In the genomic region with DNA sequence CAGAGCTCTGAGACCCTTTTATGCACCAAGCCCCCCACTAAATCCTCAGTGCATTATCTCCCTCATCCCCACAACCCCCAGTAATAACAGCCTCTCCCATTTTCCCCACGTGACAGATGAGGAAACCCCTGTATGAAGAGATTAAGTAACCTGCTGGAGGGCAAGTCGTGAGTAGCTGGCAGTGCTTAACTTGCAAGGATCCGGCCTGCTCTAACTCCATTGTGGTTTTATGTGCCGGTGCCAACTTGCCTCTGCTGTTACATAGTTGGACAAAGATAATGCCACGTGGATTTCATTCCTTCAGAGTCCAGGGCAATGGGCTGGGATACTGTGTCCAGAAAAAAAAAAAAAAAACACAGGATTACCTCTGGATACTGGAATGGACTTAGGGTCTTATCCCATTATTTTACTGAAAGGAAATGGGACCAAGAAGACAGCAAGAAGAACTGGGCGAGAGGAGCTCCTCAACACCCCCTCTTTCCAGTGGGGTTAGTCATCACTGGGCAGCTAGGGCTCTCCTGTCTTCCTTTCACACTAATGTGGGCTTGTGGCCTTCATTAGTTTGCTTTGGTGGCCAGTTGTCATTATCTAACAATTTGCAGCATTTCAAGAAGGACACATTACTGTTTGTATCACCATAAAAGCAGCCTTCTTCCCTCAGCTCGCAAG, we compare ENCODE assay signal across 12 mouse cellular contexts. TPM values are rescaled to one million over a fixed set of nuclear protein-coding genes. Genes with fewer than 3 reads are reported as not detected.
DNase-seq lines count a peak whose midpoint lies in the region; ATAC-seq and TF ChIP-seq lines count a peak whose summit lies in the region.
"Had no signal": no experiment of that assay in that cellular context is flagged by ENCODE, and none has a peak within 500 bp of the region (broad histone marks: within the 10 kb centered on the region; RNA-seq: fewer than 3 reads in every experiment).

No protein-coding gene starts in this region.

- H3K4me3 ChIP-seq in liver, embryonic 16.5 days (ENCODE audit: low read depth, low read length) = no peak overlapping the region
- no peak overlapping the region for H3K4me3 ChIP-seq in liver, embryonic 11.5 days (ENCODE audit: low read depth, low read length)
- no peak overlapping the region for H3K4me3 ChIP-seq in stomach, embryonic 15.5 days (replicated peaks)
- no peak overlapping the region for H3K4me3 ChIP-seq in intestine, postnatal 0 days (ENCODE audit: low read depth, low read length)

- peak; percentile 89 for DNase-seq in heart, adult 11 months
- no peak for DNase-seq in heart, postnatal 14 days
- DNase-seq in liver, embryonic 11.5 days (ENCODE audit: low spot score) = no peak
- DNase-seq in B cell, adult 2 months = no peak
- DNase-seq: layer of hippocampus, postnatal 36 days; retina, postnatal 1 day had no signal

- peak overlapping the region; percentile 22; the same call in 1 of the 2 replicates for H3K27ac ChIP-seq in liver, embryonic 16.5 days (ENCODE audit: low read length)
- no peak overlapping the region for H3K27ac ChIP-seq in liver, embryonic 11.5 days (ENCODE audit: low read depth, low read length)
- peak overlapping the region; percentile 63; the same call in 1 of the 2 replicates for H3K27ac ChIP-seq in stomach, embryonic 15.5 days
- no peak overlapping the region for H3K27ac ChIP-seq in intestine, postnatal 0 days (ENCODE audit: low read depth, low read length)

- H3K9ac ChIP-seq in liver, embryonic 16.5 days (ENCODE audit: low read depth, low read length) = no peak overlapping the region
- H3K9ac ChIP-seq in liver, embryonic 11.5 days (ENCODE audit: low read depth, low read length) = no peak overlapping the region
- no peak overlapping the region for H3K9ac ChIP-seq in stomach, embryonic 15.5 days
- H3K9ac ChIP-seq in intestine, postnatal 0 days (ENCODE audit: low read depth, low read length) = no peak overlapping the region

- peaks cover 6% of the 10 kb centered on the region for H3K4me1 ChIP-seq in liver, embryonic 16.5 days (ENCODE audit: control insufficient read depth, low read depth, low read length)
- H3K4me1 ChIP-seq in liver, embryonic 11.5 days (replicated peaks; ENCODE audit: control insufficient read depth, insufficient read depth, low read length) = no peaks in the 10 kb centered on the region; the same call in 1 of the 2 replicates
- H3K4me1 ChIP-seq in stomach, embryonic 15.5 days = no peaks in the 10 kb centered on the region
- H3K4me1 ChIP-seq in intestine, postnatal 0 days (replicated peaks; ENCODE audit: control insufficient read depth, insufficient read depth, low read length) = peaks cover 11% of the 10 kb centered on the region; the same call in 1 of the 2 replicates

- intact Hi-C loops in heart, postnatal 14 days (cut with DNase I) = no loop called here

- no peaks in the 10 kb centered on the region for H3K27me3 ChIP-seq in liver, embryonic 16.5 days (ENCODE audit: control insufficient read depth, insufficient read depth, low read depth, low read length)
- H3K27me3 ChIP-seq in liver, embryonic 11.5 days (replicated peaks; ENCODE audit: control insufficient read depth, insufficient read depth, low read length) = no peaks in the 10 kb centered on the region
- no peaks in the 10 kb centered on the region for H3K27me3 ChIP-seq in stomach, embryonic 15.5 days (replicated peaks)
- H3K27me3 ChIP-seq in intestine, postnatal 0 days (replicated peaks; ENCODE audit: control insufficient read depth, insufficient read depth, low read length) = no peaks in the 10 kb centered on the region

- no peaks in the 10 kb centered on the region for H3K9me3 ChIP-seq in liver, embryonic 16.5 days (replicated peaks; ENCODE audit: control insufficient read depth, low read length)
- no peaks in the 10 kb centered on the region for H3K9me3 ChIP-seq in liver, embryonic 11.5 days (ENCODE audit: control insufficient read depth, low read length)
- no peaks in the 10 kb centered on the region for H3K9me3 ChIP-seq in stomach, embryonic 15.5 days
- H3K9me3 ChIP-seq in intestine, postnatal 0 days (ENCODE audit: control insufficient read depth) = no peaks in the 10 kb centered on the region

- no peak for TF ChIP-seq CTCF in intestine, postnatal 0 days (IDR thresholded peaks at IDR 0.05; ENCODE audit: low read depth)

- no peak for ATAC-seq in liver, embryonic 16.5 days (ENCODE audit: low read depth)
- ATAC-seq in liver, embryonic 11.5 days (replicated peaks; ENCODE audit: low FRiP score) = no peak
- ATAC-seq in granulocyte monocyte progenitor cell, adult 5-6 weeks (replicated peaks; ENCODE audit: poor library complexity, severe bottlenecking) = peak; percentile 70
- no peak for ATAC-seq in stomach, embryonic 15.5 days (ENCODE audit: insufficient read depth, low FRiP score, low read depth)
- no peak for ATAC-seq in intestine, postnatal 0 days
- ATAC-seq: forebrain, embryonic 14.5 days; intestine, embryonic 16.5 days had no signal

- no peak overlapping the region for H3K4me2 ChIP-seq in liver, embryonic 16.5 days (ENCODE audit: low read depth, low read length)
- H3K4me2 ChIP-seq in liver, embryonic 11.5 days = no peak overlapping the region
- H3K4me2 ChIP-seq in stomach, embryonic 15.5 days = no peak overlapping the region
- H3K4me2 ChIP-seq in intestine, postnatal 0 days (replicated peaks; ENCODE audit: low read depth) = no peak overlapping the region

- WGBS in liver, embryonic 16.5 days (ENCODE audit: insufficient replicate concordance) = 20% methylated on average over 7 of the region's 7 CpGs
- WGBS in liver, embryonic 11.5 days = 50% methylated on average over 7 of the region's 7 CpGs
- WGBS in stomach, embryonic 15.5 days = 53% methylated on average over 7 of the region's 7 CpGs
- 61% methylated on average over 7 of the region's 7 CpGs for WGBS in intestine, postnatal 0 days

- H3K36me3 ChIP-seq in liver, embryonic 16.5 days (ENCODE audit: control insufficient read depth, insufficient read depth) = no peaks in the 10 kb centered on the region
- no peaks in the 10 kb centered on the region for H3K36me3 ChIP-seq in liver, embryonic 11.5 days (ENCODE audit: control insufficient read depth, insufficient read depth, low read length)
- H3K36me3 ChIP-seq in stomach, embryonic 15.5 days = no peaks in the 10 kb centered on the region
- H3K36me3 ChIP-seq in intestine, postnatal 0 days (ENCODE audit: control insufficient read depth, insufficient read depth) = no peaks in the 10 kb centered on the region

RNA-seq across cellular contexts. Expression of gene Fzd5, which starts 18.6 kb away (rescaled TPM):
- total RNA-seq in heart, postnatal 14 days (2021) = 1 to 10 TPM; 4.7 to 4.9 TPM
- 1.9 and 2.2 TPM in 2 replicates for polyA plus RNA-seq in liver, embryonic 16.5 days (2015; fragmentation: Nextera tagmentation; extraction: Ambion mirVana)
- polyA plus RNA-seq in liver, embryonic 11.5 days (2014; fragmentation: Nextera tagmentation; extraction: Ambion mirVana) = 2.2 and 2.7 TPM in 2 replicates
- total RNA-seq in granulocyte monocyte progenitor cell, adult 5-6 weeks (2014; fragmentation: Nextera tagmentation) = 1.2 and 1.6 TPM in 2 replicates
- 1.1 and 1.2 TPM in 2 replicates for total RNA-seq in granulocyte monocyte progenitor cell, adult 5-6 weeks (2017)
- 7.3 and 9.2 TPM in 2 replicates for polyA plus RNA-seq in stomach, embryonic 15.5 days (2015; fragmentation: Nextera tagmentation; extraction: Ambion mirVana)
- polyA plus RNA-seq in intestine, postnatal 0 days (2015; fragmentation: Nextera tagmentation; extraction: Ambion mirVana) = 4.7 and 5.6 TPM in 2 replicates

Comparison
In these comparisons a context has a peak if more than half of its experiments do, and no peak if none do; other contexts are left out.
1. H3K27ac ChIP-seq: peak in liver, embryonic 16.5 days (single experiment) and stomach, embryonic 15.5 days (single experiment); none in liver, embryonic 11.5 days (single experiment) and intestine, postnatal 0 days (single experiment).